Mouse (Mus musculus): ENCODE results near the gene Pi4kb.

Gene Pi4kb

DNA sequence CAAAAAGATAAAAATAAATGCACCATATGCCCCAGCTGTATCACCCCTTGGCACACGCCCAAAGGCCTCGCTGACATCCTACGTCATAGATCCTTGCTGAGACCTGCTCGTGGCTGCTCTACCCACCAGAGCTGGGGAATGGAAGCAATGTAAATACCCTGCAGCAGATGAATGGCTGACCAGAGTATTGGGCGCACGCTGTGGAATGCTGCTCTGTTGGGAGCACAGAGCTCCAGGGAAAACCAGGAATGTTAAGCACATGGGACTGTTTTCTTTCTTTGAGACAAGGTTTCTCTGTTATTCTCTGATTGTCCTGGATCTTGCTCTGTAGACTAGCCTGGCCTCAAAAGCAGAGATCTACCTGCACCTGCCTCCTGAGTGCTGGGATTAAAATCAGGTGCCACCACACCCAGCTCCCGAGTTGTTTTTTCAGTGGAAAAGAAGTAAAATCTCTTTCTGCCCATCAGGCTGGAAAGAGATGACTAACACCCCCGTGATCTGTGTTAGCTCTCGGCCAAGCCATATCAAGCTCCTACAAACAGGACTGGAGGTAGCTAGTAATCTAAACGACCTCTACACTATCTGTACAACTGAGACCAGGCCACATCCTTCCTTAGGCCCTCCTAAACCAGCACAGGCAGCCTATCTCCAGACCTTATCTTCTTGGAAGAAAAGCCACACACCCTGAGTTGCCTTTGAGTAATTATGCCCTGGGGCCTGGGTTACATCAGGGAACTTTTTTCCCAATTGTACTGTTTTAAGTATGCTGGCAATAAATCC lies 80.1 kb downstream of the Pi4kb start:
- no peak for DNase-seq (ENCODE audit: low read depth, low spot score)

DNA sequence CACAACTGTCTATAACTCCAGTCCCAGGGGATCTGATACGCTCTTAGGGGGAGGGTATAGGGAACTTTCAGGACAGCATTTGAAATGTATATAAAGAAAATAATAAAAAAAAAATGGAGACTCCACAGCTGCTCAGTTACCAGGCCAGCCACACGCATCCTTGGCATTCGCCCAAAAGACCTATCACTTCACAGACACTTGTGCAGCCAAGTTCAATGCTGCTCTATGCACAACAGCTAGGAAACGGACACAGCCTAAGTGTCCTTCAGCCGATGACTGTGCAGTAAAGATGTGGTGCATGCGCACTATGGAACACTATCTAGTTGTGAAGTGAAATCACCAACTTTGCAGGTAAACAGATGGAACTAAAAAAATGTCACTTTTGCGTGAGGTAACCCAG lies 81.7 kb downstream of the Pi4kb start:
- no peak for DNase-seq (ENCODE audit: low read depth, low spot score)

Data from WW6 (cell line).